Mouse (Mus musculus): ENCODE measurements around the gene Prickle1.

The Prickle1 gene

DNA sequence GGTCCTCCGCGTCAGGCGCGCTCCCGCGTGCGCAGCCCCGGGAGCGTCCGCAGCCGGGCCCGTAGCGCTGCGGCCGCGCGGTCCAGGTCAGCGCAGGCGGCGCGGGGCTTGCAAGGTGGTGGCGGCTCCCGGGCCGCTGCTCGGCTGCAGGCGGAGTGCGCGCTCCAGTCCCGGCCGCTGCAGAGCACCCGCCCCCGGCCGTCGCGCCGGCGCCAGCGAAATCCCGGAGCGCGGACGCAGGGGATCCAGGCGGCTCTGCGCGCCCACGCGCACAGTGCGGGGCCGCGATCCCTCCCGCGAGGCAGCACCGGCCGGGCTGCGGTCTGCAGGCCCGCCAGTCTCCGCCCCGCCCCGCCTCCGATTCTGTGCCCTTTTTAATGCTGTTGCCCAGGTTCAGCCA, at the start of gene Prickle1:
Gene Prickle1, minus strand, starts transcription at position 146 of the 400 bp plus-strand sequence.
- DNase-seq (ENCODE audit: low spot score in 2 of 2): peak; percentile 75 to 83

DNA sequence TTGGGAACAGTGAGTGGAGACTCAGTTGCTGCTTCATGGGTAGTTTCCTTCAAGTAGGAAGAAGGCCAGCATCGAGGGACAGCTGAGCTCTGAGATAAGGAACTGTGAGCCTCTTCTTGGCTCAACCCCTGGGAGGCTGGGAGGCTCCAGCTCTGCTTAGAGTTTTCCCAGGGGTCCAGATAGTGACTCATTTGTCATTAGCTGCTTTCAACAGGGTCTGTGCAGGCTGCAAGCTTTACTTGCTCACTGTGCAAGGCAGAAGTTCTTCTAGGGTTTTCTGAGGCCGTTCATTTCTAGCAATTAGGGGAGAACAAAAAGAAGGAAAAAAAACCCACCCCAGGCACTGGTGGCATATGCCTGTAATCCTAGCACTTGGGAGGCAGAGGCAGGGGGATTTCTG, 44.5 kb upstream of the Prickle1 start:
- no peak for DNase-seq (ENCODE audit: low spot score in 2 of 2)

DNA sequence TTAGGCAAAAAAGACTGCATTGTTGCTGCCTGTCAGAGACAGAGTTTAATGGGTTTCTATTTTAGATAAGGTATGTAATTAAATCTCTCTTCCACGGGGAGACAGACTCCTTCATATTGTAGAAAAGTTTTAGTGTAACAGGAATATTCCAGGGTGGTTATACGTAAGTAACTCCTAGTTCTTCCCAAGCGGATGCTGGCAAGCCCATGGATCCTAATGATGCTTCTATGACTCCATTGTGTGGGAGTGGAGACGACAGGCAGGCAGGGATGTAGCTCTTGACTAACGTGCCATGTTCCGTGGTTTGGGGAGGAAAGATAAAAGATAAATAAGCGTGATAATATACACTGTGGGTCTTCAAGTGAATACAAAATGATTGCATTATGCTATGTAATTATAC, 41.3 kb upstream of the Prickle1 start:
- no peak for DNase-seq (ENCODE audit: low spot score in 2 of 2)

DNA sequence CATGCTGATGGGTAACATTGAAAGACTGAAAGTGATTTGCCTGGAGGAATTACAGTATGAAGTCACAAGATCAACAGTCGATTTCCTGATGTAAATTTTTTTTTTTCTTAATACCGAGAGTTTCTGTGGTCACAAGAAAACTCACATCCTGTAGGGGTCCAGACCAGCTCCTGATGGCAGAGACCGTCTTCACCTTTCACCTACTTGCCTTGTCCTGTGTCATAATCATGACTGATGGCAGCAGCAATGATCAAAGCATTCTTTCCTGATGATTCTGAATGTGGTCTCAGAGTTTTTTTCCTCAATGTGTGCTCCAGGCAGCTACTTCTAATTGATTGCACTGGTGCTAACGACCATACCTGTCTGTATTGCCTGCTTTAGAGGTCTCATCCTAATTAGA, 39.9 kb upstream of the Prickle1 start:
- no peak for DNase-seq (ENCODE audit: low spot score in 2 of 2)

DNA sequence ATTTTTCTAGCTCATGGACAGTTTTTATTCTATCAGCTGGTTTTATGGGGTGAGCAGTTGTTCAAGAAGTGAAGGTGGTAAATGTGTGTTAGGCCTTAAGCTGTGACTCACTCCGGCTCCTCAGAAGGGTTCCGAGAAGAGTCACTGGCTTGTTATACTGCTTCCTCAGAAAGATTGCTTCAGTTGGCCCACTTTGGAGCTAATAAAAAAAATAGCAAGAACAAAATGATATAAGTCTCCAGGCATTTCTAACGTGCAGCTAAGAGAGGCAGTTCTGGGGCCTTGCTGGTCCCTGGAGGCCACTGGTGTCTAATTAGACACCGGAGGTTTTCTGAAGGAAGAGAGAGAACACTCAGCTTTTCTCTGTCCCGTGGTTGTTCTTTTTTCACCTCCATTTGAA, 38.8 kb upstream of the Prickle1 start:
- DNase-seq (ENCODE audit: low spot score in 2 of 2): no peak

DNA sequence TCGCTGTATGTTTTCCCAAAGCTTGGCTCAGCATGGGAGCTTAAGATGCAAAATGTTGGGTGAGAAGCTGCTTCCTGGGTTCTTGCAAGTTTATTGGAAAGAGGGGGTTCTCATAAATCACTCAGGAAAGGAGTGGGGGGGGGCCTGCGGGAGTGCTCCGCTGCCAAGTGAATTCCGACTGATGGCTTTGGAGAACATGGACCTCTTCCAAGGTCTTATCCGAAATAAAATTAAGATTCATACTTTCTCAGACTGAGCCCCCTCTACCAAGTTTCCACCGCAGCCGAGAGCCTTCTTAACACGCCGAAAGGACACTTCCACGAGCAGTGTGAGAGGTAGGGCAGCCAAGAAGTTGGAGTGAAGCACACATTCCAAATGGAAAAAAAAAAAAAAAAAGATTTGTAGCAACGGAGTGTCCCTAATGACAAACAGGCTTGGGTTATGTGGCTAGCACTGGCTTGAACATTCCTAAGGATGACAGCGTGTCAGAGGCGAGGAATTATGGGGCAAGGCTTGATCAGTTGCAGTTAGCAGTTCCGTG, 34.4 kb upstream of the Prickle1 start:
- DNase-seq (ENCODE audit: low spot score in 2 of 2): no peak

DNA sequence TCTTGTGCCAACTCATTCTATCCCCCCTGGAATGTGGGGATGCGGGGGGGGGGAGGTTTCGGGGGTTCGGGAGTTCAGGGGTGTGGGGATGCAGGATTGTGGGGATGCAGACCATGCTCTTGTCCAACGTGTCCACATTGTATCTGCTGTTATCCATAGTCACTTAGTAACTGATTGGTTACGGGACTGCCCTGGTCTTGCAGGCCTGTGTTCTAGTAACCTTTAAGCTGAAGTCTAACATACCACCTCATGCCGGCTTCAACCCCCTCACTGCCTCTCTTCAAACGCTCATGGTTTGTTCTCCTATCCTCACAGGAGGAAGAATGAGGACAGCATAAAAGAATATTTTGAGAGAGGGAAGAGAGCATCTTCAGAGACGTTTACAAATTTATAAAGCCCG, 33.5 kb upstream of the Prickle1 start:
- DNase-seq (ENCODE audit: low spot score in 2 of 2): no peak

DNA sequence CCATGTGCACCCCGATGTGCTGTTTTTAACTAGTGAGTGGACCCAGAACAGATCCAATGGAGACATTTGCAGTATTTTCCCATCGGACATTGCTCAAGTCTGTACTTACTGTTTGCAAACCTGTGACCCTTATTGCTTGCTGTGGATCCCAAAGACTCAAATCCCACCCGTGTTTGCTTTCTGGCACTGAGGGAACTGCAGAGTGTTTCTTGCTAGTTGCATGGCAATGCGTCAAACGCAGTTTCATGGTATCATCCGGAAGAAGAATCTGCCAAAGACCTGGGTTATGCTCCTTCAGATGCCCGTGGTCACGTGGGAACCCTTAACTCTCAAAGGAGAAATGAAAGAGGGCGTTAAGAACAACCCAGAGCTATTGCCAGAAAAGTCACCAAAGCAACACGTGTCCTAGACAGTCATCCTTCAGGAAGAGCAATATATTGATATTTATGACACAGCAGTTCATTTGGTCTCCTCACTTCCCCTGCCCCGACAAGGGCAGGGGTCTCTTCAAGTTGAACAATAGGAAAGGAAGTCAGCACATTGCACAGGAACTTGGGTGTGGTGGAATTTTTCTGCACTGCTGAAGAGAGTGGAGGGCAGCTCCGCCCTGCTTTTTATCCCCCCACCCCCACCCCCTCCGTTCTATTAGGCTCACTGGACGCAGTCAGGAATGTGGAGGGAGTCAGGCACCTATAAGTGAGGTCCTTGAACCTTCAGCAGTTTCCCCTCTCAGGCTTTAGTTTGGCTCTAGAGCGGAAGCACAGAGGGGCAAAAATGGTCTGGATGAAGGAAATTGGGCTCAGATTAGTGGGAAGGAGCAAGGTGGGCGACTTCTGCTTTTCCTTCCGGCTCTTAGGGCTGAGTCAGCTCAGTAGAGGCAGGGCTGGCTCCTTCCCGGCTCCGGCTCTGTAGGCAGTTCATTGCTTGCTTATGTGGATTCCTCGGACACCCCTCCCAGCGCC, 32.4 kb upstream of the Prickle1 start:
- DNase-seq (ENCODE audit: low spot score in 2 of 2): no peak

DNA sequence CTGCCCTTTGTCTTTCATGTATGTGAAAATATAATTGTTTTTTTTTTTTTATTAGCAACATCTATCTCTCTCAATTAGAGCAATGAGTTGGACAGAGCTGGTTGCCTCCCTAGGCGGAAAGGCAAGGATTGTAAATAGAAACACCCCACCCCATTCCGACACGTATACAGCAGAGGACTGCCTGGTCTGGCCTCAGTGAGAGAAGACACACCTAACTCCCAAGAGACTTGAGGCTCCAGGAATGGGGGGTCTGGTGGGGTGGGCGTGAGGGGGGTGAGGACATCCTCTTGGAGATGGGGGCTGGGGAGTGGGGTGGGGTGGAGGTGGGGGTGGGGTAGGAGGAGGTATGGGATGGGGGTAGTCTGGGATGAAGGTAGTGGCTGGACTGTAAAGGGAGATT, 23.9 kb upstream of the Prickle1 start:
- DNase-seq (ENCODE audit: low spot score in 2 of 2): no peak

DNA sequence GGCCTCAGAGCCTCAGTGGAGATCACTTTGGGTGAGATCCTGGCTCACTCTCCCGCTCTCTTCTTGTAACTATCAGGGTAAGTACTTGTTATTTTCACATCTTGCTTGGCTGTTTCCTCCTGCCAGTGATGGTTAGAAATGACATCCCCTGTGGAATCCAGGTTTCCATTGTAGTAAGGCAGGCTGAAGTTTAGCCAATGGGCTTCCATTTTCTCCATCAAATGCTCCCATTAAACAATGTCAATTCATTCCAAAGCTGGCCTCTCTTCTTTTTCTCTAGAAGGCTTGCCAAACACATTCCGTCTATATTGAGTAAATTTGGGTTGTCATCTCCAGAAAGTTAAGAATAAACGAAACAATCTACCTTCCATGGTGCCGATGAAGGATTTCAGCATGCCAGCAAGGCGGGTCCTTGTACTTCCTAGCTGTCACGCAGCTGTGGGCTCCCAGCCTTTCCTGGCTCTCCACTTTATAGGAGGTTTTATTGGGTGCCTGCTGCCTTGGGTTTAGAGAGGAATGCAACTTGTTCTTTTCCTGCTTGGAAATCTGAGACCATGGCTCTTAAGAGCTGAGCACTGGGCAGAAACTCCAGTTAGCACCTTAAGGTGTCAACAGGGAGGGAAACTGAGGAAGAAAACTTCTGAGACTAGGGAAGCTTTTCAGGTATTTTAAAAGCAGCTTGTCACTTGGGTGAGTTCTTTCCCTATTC, 22.9 kb upstream of the Prickle1 start:
- no peak for DNase-seq (ENCODE audit: low spot score in 2 of 2)

DNA sequence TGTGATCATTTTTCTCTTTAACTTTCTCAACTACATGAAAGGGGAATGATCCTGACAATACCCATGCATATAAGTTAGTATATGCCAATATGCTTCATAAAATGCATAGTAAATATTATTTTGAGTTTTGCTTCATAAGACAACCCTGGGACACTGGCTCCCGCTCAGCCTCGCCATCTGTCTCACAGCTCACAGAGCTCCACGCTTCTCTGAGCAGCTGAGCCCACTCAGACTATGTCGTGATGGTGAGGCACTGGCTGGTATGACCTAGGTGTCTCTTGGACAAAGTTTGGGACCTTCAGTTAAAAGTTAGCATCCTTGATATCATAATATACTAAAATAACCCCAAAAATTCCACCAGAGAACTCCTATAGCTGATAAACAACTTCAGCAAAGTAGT, 20.6 kb upstream of the Prickle1 start:
- no peak for DNase-seq (ENCODE audit: low spot score in 2 of 2)

DNA sequence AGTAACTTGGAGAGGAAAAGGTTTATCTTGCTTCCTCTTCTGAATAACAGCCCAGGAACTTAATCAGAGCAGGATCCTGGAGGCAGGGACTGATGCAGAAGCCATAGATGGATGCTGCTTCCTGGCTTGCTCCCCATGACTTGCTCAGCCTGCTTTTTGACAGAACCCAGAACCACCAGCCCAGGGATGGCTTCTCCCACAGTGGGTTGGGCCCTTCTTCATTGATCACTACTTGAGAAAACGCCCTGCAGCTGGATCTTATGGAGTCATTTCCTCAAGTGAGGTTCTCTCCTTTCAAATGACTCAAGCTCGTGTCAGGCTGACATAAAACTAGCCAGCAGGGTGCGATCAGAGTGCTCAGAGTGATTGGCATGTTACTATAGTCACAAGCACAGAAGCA, 19.3 kb upstream of the Prickle1 start:
- no peak for DNase-seq (ENCODE audit: low spot score in 2 of 2)

DNA sequence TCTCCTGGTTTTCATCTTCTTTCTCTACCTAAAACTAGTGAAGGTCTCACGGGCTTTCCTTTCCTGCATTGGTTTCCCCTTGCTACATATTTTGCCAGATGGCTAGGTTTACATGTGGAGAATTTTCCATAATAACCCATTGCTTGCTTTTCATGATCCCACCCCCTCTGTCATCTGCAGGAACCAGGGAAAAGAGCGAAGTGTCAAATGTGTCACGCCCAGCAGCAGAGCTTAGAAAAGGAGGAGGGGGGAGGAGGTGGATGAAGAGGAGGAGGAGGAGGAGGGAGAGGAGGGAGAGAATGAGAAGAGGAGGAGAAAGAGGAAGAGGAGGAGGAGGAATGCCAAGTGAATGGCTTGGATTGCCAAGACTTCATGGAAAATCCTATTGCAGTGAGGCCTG, 17.9 kb upstream of the Prickle1 start:
- no peak for DNase-seq (ENCODE audit: low spot score in 2 of 2)

DNA sequence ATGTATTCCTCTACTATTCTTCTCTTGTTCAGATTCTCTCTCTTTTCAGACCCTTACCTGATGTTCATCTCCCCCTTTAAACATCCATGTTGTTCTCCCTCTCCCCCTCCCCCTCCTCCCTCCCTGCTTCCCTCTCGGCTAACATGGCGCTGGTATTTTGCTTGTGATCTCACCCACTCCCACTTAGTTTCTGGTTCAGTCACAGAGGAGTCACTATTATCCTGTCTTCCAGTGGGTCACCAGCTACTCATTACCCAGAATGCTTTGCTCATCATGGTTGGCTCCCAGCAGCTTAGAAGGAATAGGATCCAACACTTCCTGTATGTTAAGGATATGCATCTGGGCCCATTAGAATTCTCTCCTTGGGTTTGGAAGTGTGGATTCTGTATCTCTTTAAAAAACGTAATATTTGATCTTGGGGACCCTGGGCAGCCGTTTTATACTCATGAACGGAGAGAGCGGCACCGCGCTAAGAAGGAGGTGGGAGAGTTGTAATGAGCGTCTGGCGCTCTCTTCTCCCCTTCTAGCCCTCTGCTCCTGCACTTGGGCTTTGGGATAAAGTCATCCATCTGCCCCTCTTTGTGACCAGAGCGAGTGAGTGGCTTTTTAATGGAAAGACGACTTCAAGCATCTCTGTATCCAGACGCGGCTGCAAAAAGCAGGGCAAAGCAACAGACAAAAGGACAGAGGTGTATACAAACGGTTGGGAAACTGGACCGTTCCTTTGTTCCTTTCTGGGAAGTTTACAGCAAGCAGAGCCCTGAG, 16.0 kb upstream of the Prickle1 start:
- no peak for DNase-seq (ENCODE audit: low spot score in 2 of 2)

DNA sequence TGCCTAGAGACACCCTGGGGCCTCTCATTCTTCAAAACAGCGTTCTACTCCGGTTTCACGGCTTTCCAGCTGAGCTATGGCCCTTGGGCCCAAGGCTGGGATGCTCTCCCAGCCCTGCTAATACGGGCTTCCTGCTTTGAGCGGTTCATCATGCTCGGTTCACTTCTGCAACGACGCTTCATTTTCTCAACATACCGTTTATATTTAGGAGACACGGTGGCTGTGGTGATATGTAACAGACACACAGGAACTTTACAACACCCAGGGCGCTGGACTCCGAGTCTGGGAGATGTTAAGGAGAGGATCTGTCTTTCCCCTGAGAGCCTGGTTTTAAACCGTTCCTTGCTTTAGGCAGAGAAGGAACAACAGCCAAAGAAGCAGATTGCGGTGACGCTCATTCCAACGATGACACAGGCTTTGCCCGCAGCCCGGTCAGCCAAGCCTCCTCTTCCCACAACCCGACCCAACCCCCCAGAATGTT, 15.1 kb upstream of the Prickle1 start:
- no peak for DNase-seq (ENCODE audit: low spot score in 2 of 2)

DNA sequence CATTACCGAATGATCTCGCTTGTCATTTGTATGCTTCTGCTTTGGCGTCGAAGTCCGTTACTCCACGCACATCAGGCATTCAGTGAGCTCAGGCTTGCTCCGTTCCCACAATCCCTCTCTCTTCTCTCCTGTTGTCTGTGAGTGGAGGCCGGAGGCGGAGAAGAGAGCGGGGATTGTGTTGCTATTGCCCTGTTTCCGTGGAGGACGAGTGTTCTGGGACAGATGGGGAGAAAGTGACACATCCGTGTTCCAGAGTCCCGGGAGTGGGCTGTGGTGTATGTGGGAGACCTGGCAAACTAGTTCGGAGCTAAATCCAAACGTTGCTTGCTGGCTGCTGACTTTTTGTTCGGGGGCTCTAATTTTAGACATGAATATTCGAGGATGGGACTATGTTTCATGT, 14.6 kb upstream of the Prickle1 start:
- DNase-seq (ENCODE audit: low spot score in 2 of 2): no peak

DNA sequence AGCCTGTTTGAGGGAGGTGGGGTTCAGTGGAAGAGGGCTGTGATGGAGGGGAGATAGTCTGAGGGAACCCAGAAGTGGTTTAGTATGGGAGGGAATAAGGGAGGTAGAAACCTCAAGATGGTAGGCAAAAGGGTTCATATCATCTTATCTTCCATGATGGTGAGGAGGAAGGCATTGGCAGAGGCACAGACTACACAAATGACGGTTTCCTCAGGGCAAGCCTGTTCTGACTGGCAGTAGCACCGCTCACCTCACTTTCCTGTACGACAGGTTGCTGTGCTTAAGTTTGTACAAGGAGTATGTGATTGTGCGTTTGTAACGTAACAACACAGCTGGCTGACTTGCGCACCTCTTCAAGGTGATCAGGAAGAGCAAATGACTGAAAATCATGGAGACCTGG, 7.2 kb upstream of the Prickle1 start:
- no peak for DNase-seq (ENCODE audit: low spot score in 2 of 2)

DNA sequence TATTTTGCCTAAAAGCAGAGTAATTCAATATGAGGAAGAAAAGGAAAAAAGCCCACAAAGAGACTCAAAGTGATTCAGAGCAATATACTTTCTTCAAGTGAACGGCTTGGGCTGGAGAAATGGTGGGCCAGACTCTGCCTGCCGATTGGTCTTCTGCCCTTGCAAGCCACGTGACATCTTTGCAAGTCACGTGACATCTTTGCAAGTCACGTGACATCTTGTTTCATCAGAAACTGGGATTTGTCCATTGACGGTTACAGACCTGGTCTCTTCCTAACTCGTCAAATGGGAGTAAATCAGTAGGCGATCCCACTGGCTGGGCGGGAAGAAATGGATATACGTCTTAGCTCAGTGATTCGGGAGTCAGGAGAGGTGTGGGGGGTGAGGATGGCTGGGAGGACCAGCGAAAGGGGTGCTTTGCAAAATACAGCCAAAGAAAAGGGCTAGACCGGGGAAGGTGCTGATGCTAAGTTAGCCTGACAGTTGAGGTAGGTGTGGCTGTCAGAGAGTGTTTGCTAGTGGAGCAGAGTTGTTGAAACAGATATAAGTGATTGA, 5.8 kb upstream of the Prickle1 start:
- no peak for DNase-seq (ENCODE audit: low spot score in 2 of 2)

DNA sequence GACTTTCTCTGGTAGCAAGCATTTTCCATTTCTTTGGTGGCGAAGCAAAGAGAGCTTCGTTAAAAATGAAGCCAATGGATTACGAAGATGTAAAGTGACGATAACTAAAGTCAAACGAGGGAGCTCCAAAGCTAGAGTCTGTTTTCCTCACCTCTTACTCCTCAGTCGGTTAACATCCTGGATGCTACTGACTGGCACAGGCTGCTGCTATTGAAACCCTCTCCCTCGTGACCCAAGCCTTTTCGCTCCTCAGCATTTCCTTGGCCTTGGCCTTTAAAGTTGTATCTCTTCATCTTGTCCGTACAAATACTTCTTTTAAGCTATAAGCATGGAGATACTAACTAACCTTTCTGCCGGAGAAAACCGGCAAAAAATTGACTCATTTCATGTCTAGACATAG, 1.3 kb upstream of the Prickle1 start:
- no peak for DNase-seq (ENCODE audit: low spot score in 2 of 2)

DNA sequence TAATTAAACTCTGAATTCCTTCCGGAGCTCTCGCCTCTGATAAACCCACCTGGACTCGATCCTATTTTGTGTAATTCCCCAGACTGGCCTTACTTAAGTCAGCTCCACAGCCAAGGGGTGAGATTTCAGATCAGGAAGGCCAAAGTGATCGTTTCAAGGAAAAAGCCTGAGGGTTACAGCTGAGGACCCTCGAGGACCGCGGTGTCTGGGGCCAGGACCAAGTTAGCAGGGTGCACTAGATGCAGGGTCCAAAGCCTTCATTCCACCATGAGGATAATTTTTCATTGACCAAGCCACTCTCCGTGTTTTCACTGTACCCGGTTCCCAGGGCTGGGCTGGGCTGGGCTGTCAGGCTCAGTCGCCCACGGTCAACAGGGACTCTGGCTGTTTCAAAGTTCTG, 594 bp upstream of the Prickle1 start:
- peak; percentile 72 to 75 for DNase-seq (ENCODE audit: low spot score in 2 of 2)

DNA sequence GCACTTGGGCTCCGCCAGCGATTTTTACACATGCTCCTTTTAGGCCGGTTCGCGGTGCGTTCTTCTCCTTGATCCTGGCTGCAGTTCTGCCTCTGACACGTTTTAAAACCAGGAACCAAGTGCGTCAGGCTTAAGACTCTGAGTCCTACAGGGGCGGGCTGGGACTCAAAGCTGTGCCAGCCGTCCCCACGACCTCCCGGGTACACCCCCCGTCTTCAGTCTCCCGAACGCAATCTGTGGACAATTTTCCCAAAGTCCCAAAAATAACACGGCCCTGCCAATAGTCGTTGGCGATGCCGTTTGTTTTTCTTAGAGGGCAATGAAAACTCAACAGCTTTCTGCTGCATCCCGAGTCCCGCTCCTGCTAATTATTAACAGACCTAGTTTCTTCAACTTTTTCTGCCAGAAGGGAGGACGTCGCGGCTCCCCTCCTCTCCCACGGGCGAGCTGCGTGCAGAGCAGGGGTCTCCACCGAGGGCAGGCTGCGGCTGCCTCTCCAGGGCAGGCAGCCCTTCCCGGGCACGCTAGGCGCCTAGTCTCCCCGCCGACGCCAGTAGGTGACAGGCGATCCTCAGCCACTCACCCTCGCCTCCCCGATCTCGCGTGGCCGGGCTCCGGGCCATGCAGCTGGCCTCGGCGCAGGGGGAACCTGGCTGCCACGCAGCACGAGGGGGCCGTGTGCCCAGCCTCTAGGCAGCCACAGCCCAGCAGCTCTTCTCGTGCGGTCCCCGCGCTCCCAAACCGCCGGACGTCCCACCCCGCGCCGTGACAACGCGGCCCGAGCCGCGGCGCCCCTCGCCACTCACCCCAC, 598 bp downstream of the Prickle1 start:
- peak; percentile 19 to 38 for DNase-seq (ENCODE audit: low spot score in 2 of 2)
